Mouse (Mus musculus) central nervous system, embryonic 14 days (tissue): ENCODE data around the gene Olfr291. TPM values are rescaled to one million over a fixed set of nuclear protein-coding genes. Genes with fewer than 3 reads are reported as not detected.

Experiments
- polyA plus RNA-seq: library from polyadenylated mRNA; depleted of rRNA; stranded (reverse); fragments of >200 nt; gene quantifications from 2 replicates; pipeline ENCODE4 v1.2.3, GENCODE M21; 2012; rRNA removed

The Olfr291 gene
- polyA plus RNA-seq, result not detected in 2 replicates

GRCm38 (mm10) chr7:84853253-84853652 is at the start of gene Olfr291:
TSS of gene Olfr291 (plus strand) at chr7:84853553.

Other genes starting within 250 kb of the Olfr291 start
- 15.8 and 16.4 TPM in 2 replicates for gene Fah, start 246.8 kb upstream of the Olfr291 start, polyA plus RNA-seq
- gene Zfand6, start 163.6 kb upstream of the Olfr291 start, polyA plus RNA-seq, result 134 and 150 TPM in 2 replicates
- not detected in 2 replicates for gene Vmn2r65, start 110.6 kb downstream of the Olfr291 start, polyA plus RNA-seq
- gene Vmn2r66, start 158.7 kb downstream of the Olfr291 start, polyA plus RNA-seq, result not detected in 2 replicates